Mouse (Mus musculus): ENCODE measurements around the gene Ush1g.
A peak's percentile ranks its signal among the peaks of the same experiment; 100 is the strongest.

Ush1g gene

GRCm38 (mm10) chr11:115270148-115270861, 51.5 kb downstream of the Ush1g start:
- DNase-seq (ENCODE audit: extremely low spot score, low spot score), result peak; percentile 88

DNA sequence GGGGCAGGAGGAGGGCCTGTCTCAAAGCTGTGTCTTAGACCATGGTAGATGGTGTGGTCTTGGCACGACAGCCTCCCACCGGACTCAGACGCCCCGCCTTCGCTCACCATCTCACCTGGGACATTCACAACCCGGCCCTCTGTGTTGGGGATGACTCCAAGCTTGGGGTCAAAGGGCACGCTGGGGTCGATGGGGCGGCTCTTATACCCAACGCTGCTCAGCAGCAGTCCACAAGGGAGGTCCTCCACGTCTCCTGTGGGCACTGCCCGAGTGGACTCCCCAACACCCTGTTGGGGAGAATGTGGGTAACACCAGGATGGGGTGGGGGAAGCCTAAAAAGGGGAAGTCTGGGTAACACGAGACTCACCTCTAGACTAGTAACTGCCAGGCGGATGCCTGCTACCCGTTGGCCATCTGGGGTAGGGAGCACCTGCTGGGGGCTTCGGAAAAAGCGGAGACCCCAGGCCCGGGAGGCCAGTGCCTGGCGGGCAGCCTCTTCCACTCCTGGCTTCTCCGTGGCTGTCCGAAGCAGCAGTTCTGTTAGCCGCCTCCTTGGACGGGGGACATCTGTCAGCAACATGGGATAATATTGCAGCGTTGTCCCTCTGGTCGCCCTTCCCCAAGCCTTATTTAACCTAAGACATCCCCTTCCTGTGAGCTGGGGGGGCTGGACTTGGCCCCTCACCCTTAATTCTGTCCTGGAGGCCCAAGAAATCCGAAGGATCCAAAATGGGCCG, 52.3 kb downstream of the Ush1g start:
- DNase-seq (ENCODE audit: extremely low spot score, low spot score), result no peak

DNA sequence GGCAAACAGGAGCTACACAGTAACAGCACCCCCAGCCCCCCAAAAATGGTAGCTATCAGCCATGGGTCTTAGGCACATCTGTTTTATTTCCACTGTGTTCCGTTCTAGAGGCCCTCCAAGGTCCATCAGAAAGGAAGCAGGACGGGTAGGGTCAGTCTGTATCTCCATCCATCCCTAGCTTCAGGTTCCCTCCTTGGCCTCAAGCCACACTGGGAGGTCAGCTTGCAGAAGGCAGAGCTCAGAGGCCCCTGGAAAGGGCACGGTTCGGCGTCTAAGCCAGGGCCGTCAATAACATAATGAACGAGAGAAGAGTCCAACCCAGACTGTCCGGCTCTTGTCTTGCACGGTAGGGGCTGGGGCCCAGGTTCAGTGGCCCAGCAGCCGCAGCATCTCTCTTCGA, 53.9 kb downstream of the Ush1g start:
- DNase-seq (ENCODE audit: extremely low spot score, low spot score), result no peak

DNA sequence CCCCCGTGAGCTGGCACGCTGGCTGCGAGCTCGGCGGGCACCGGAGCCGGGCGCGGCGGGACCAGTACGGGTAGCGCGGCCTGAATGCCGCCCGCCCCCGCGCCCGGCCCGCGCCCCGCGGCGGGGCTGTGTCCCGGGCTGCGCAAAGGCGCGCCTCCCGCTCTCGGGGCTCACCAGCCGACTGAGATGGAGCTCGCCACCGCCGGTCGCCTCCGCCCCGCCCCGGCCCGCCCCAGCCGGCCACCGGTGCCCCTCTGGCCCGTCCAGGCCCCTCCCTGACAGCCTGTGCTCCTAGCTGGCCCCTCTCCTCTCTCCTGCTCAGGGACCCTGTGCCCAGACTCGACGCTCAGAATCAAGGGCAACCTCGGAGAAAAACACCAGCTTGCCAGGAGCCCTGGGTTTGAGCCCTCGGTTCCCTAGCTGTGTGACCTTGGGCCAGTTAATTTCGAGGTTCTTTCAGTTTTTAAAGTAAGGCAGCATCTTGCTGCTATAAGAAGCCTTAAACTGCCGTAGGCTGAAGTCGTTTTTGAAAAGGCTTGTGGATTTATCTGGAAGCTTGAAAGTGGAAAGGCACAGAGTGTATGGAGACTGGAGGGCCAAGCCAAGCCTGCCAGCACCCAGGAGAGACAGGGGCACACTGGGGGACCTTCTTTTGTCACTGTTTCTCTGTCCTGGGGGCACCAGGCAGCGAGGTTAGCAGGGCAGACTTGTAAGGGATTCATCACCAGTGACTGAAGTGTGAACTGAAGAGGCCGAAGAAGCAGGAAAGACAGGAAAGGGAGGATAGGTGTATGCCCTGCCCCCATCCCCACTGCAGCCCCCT, 54.6 kb downstream of the Ush1g start, which contains the start of gene Grin2c:
Grin2c (minus strand) TSS at position 183 of the 823 bp plus-strand sequence.
- DNase-seq (ENCODE audit: extremely low spot score, low spot score), result no peak

DNA sequence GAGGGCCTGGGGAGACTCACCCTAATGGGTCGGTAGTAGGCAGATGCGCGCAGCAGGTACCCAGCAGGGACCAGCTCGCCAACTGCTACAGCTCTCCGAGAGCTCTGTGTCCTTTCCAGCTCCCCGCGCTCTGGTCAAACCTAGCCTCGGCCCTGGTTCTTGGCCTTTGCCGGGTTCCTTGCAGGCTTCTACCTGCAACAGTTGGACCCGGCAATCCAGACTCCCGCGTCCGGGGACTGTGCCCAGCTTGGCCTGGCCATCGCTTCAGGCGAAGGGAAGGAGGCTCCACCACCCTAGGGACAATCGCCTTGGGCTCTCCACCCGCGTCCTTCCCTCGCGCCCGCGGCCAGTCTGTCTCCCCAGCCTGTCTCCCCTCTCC, 55.5 kb downstream of the Ush1g start:
- peak; percentile 51 for DNase-seq (ENCODE audit: extremely low spot score, low spot score)

DNA sequence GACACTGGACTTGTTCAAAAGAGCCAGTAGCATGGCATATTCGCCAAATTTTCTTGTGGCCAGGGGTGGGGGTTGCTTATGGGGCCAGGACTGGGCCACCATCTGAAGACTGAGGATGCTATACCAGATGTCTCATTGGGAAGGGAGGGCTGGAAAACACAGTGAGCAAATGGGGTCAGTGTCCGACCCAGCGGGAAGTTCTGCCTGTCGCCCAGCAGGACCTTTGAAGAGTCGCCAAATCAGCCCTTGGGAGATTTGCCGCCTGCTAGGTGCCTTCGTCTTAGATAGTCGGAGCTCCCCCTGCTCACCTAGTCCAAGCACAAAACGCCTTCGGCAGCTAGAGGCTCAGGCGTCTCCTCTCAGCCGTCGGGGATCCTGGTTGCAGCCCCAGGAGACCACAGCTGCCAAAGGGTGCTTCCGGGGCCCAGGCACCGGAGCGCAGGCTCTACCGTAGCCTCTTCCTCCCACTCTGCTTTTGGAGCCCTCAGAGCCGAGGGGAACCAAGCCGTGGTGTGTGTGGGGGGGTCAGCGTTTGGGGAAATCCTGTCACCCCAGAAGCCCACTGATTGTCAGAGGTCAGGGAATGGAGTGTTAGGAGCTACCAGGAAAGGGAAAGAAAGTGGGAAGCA, 56.0 kb downstream of the Ush1g start:
- no peak for DNase-seq (ENCODE audit: extremely low spot score, low spot score)
